Comparison of ENCODE assay signal across 10 mouse cellular contexts in genomic region chr5:124715135-124715534, GRCm38 (mm10). TPM values are rescaled to one million over a fixed set of nuclear protein-coding genes. Genes with fewer than 3 reads are reported as not detected.
DNase-seq lines count a peak whose midpoint lies in the region; ATAC-seq and TF ChIP-seq lines count a peak whose summit lies in the region.
"Had no signal": no experiment of that assay in that cellular context is flagged by ENCODE, and none has a peak within 500 bp of the region (broad histone marks: within the 10 kb centered on the region; RNA-seq: fewer than 3 reads in every experiment).

No protein-coding gene starts in this region.

- no peak overlapping the region for H3K4me2 ChIP-seq in embryonic facial prominence, embryonic 14.5 days (ENCODE audit: low read depth, low read length)

- WGBS in embryonic facial prominence, embryonic 14.5 days: 91% methylated on average over 8 of the region's 8 CpGs
- WGBS in embryonic facial prominence, embryonic 10.5 days: 92% methylated on average over 8 of the region's 8 CpGs
- 90% methylated on average over 8 of the region's 8 CpGs for WGBS in thymus, adult 2 months

- no peaks in the 10 kb centered on the region for H3K27me3 ChIP-seq in embryonic facial prominence, embryonic 14.5 days (replicated peaks; ENCODE audit: control insufficient read depth, insufficient read depth, low read length)
- H3K27me3 ChIP-seq in embryonic facial prominence, embryonic 10.5 days (replicated peaks; ENCODE audit: low read depth, poor library complexity, severe bottlenecking): no peaks in the 10 kb centered on the region
- no peaks in the 10 kb centered on the region for H3K27me3 ChIP-seq in thymus, adult 2 months (ENCODE audit: control insufficient read depth, insufficient read depth, low read length)

- H3K9ac ChIP-seq in embryonic facial prominence, embryonic 14.5 days (ENCODE audit: low read depth, low read length): no peak overlapping the region
- H3K9ac ChIP-seq: liver, embryonic 14.5 days had no signal

- TF ChIP-seq POLR2A in thymus, adult 2 months (IDR thresholded peaks at IDR 0.05; ENCODE audit: control insufficient read depth, extremely low read depth, insufficient read depth, low read length, poor library complexity): no peak

- H3K4me3 ChIP-seq in embryonic facial prominence, embryonic 14.5 days (ENCODE audit: low read depth, low read length): no peak overlapping the region
- H3K4me3 ChIP-seq in embryonic facial prominence, embryonic 10.5 days: no peak overlapping the region
- H3K4me3 ChIP-seq in thymus, adult 2 months (ENCODE audit: control insufficient read depth, insufficient read depth, low read length): no peak overlapping the region

- no peak for TF ChIP-seq CTCF in thymus, adult 2 months (IDR thresholded peaks at IDR 0.05; ENCODE audit: borderline replicate concordance, control insufficient read depth, extremely low read depth, insufficient read depth, low read length, poor library complexity)

- H3K9me3 ChIP-seq in embryonic facial prominence, embryonic 14.5 days (ENCODE audit: control insufficient read depth, low read length): no peaks in the 10 kb centered on the region
- 0 out of 2 replicates have a peak, but pooled peaks cover 3% of the 10 kb centered on the region for H3K9me3 ChIP-seq in embryonic facial prominence, embryonic 10.5 days

- no peak overlapping the region for H3K27ac ChIP-seq in embryonic facial prominence, embryonic 14.5 days (replicated peaks; ENCODE audit: low read depth, low read length)
- H3K27ac ChIP-seq in embryonic facial prominence, embryonic 10.5 days (replicated peaks): no peak overlapping the region
- H3K27ac ChIP-seq in thymus, adult 2 months (ENCODE audit: control insufficient read depth, insufficient read depth, low read length): no peak overlapping the region
- H3K27ac ChIP-seq: liver, embryonic 14.5 days had no signal

- DNase-seq in embryonic facial prominence, embryonic 14.5 days (ENCODE audit: low spot score): peak; percentile 22
- no peak for DNase-seq in embryonic facial prominence, embryonic 10.5 days (ENCODE audit: low spot score)
- peak; percentile 63 to 75 for DNase-seq in adrenal gland, postnatal 36 days
- peak; percentile 49 to 66 for DNase-seq in kidney, adult 8-10 months
- peak; percentile 32 for DNase-seq in lung, postnatal 10 days
- DNase-seq in layer of hippocampus, adult 18-20 months (ENCODE audit: low spot score in 2 of 2): no peak
- no peak for DNase-seq in layer of hippocampus, adult 8-10 months (ENCODE audit: low spot score in 2 of 2)
- no peak for DNase-seq in thymus, adult 2 months
- DNase-seq: cerebellum, adult 9-10 months had no signal

- no peak for ATAC-seq in embryonic facial prominence, embryonic 14.5 days (ENCODE audit: low read depth)

- H3K4me1 ChIP-seq in embryonic facial prominence, embryonic 14.5 days (ENCODE audit: control insufficient read depth, insufficient read depth, low read length): no peaks in the 10 kb centered on the region
- H3K4me1 ChIP-seq in embryonic facial prominence, embryonic 10.5 days: no peaks in the 10 kb centered on the region
- no peaks in the 10 kb centered on the region for H3K4me1 ChIP-seq in thymus, adult 2 months (replicated peaks; ENCODE audit: control insufficient read depth, insufficient read depth, low read length)

- peaks cover 93% of the 10 kb centered on the region for H3K36me3 ChIP-seq in embryonic facial prominence, embryonic 14.5 days (ENCODE audit: control insufficient read depth, insufficient read depth, low read length)
- H3K36me3 ChIP-seq in embryonic facial prominence, embryonic 10.5 days (replicated peaks): peaks cover 99% of the 10 kb centered on the region
- peaks cover 87% of the 10 kb centered on the region for H3K36me3 ChIP-seq in thymus, adult 2 months (ENCODE audit: control insufficient read depth, insufficient read depth, low read length)

RNA-seq across cellular contexts. Expression of gene Dnah10, which starts 9.8 kb away (rescaled TPM):
- polyA plus RNA-seq in embryonic facial prominence, embryonic 14.5 days (2014; fragmentation: Nextera tagmentation; extraction: Ambion mirVana): 0.25 and 0.39 TPM in 2 replicates
- polyA plus RNA-seq in embryonic facial prominence, embryonic 10.5 days (2016; fragmentation: Nextera tagmentation; extraction: Ambion mirVana): 0.04 and 0.07 TPM in 2 replicates
- total RNA-seq in adrenal gland, postnatal 36 days (2021): 1 to 10 TPM in 1 of 2 experiments, under 1 TPM in 1; 0.69 to 2.8 TPM
- 1 to 10 TPM in 1 of 2 experiments, under 1 TPM in 1; 0.38 to 1.1 TPM for total RNA-seq in layer of hippocampus, adult 18-20 months (2021)
- total RNA-seq in layer of hippocampus, adult 8-10 months (2022): 1 to 10 TPM in 2 of 4 experiments, under 1 TPM in 2; 0.56 to 1.5 (median 0.92) TPM
- 0.31 and 0.38 TPM in 2 replicates for polyA plus RNA-seq in thymus, adult 2 months (2012; rRNA removed)

Comparison
In these comparisons a context has a peak if more than half of its experiments do, and no peak if none do; other contexts are left out.
1. DNase-seq: peak in embryonic facial prominence, embryonic 14.5 days (single experiment), adrenal gland, postnatal 36 days (2 of 2), kidney, adult 8-10 months (2 of 2) and lung, postnatal 10 days (single experiment); none in embryonic facial prominence, embryonic 10.5 days (single experiment), layer of hippocampus, adult 18-20 months (0 of 2), layer of hippocampus, adult 8-10 months (0 of 2) and thymus, adult 2 months (single experiment).